Mouse (Mus musculus) olfactory bulb, adult 2 months (tissue): ENCODE measurements around the gene Smdt1.

Experiments
- CTCF ChIP-seq: fragments of 200-500 bp; IDR thresholded peaks from 2 replicates; pipeline ENCODE4 v1.5.1; 2012; ENCODE audit warnings: low read depth, mild to moderate bottlenecking, low read length, moderate library complexity; ENCODE audit not compliant: insufficient read depth
- POLR2A ChIP-seq: fragments of 200-500 bp; IDR thresholded peaks from 2 replicates; pipeline ENCODE4 v1.6.1; 2012; ENCODE audit warnings: mild to moderate bottlenecking, low read depth, low read length, moderate library complexity; ENCODE audit not compliant: insufficient read depth

GRCm38 (mm10) chr15:82341036-82341501 lies 2.3 kb downstream of the Smdt1 start:
- TF ChIP-seq CTCF (no peak), POLR2A (no peak)
